Mouse (Mus musculus) spleen, adult 10 weeks (tissue): ENCODE measurements around the gene Mgl2. TPM values are rescaled to one million over a fixed set of nuclear protein-coding genes. Genes with fewer than 3 reads are reported as not detected.

Experiments
- polyA plus RNA-seq: library from polyadenylated mRNA; stranded (reverse); fragments of 350-450 nt; fragmentation: Illumina TruSeq; extraction: RNeasy Lipid Tissue Mini Kit (QIAGEN cat#74804); gene quantifications from one replicate; pipeline ENCODE4 v1.2.3, GENCODE M21; 2015; ENCODE audit warnings: low replicate concordance; ENCODE audit not compliant: insufficient read depth

Gene Mgl2
- polyA plus RNA-seq: 2.1 TPM

DNA sequence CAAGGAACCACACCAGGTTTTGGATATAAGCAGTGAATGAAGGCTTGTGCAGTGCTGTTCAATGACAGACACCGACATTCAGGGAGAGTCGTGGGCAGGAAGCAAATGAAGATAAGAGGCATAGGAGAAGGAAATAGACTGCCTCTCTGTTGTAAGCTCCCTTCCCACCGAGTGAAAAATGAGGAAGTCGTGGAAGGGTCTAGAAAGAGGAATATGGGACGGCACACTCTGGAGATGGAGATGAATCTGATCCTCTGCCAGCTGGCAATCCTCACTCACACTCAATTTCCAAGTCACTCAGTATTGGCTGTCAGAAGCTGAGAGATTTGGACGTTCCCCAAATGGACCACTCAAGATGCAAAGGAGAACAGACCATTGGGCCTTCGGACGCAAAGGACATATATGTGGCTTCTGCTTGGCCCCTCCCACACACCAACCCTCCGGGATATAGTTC, at the start of gene Mgl2:
Gene Mgl2 (plus strand): TSS at position 404 of the 454 bp plus-strand sequence.

DNA sequence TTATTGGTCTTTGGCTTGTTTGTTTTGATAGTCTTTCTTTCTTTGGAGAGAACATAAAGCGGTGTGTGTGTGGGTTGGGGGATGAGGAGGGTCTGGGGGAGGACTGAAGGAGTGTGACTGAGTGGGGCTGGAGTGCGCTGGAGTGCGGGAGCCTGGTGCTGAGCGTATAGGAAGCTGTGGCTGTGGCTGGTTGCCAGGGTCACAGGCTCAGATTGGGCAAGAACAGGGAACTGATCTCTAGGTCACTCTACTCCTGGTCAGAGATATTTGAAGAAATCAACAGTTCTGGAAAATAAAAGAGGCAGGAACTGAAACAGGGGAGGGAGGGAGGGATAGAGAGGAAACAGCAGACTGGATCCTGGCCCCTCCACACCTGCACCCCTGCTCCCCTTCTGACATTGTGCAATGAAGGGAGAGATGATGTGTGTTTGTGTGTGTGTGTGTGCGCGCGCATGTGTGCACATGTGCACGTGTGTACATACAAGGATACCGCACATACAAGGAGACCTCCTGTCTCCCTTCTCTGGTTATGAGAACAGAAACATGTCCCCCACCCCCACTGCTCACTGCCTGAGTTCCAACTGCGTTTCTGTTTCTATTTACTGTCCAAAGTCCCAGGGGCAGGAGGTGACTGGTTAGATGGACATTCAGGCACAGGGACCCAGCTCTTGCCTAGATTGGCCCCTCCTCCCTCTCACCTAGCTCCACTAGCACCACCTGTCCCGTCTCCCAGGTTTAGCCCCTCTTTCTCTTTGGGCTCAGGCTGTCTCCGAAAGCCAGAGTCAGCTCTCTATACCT, 37.9 kb upstream of the Mgl2 start, which contains the start of gene Asgr2:
Gene Asgr2 (plus strand): TSS at position 659 of the 798 bp plus-strand sequence.

DNA sequence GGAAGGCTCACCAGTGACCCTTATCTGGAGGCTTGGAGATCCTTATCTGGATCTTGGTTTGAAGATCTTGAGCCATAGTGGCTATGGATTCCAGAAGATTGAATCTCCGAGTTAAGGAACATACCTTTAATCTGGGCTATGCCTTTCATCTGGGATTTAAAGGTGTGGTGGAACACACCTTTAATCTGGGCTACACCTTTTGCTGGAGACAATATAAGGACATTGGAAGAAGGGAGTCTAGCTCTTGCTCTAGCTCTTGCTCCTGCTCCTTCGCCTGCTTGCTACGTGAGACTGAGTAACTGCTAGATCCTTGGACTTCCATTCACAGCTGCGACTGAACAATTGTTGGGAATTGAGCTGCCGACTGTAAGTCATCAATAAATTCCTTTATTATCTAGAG, 25.8 kb downstream of the Mgl2 start, which contains the start of gene Clec10a:
Gene Clec10a (plus strand): TSS at position 301 of the 400 bp plus-strand sequence.

Other genes starting within 250 kb of the Mgl2 start
- 4.5 TPM for gene Kctd11, start 248.9 kb upstream of the Mgl2 start, polyA plus RNA-seq
- 190 TPM for gene Acap1, start 234.8 kb upstream of the Mgl2 start, polyA plus RNA-seq
- 3.1 TPM for gene 2810408A11Rik, start 229.3 kb upstream of the Mgl2 start, polyA plus RNA-seq
- 19.6 TPM for gene Neurl4, start 229.3 kb upstream of the Mgl2 start, polyA plus RNA-seq
- 80.2 TPM for gene Gps2, start 216.4 kb upstream of the Mgl2 start, polyA plus RNA-seq
- 389 TPM for gene Eif5a, start 208.4 kb upstream of the Mgl2 start, polyA plus RNA-seq
- 0.41 TPM for gene Ybx2, start 194.5 kb upstream of the Mgl2 start, polyA plus RNA-seq
- gene Slc2a4, start 182.1 kb upstream of the Mgl2 start, polyA plus RNA-seq: 1.2 TPM
- 0.72 TPM for gene Cldn7, start 165.6 kb upstream of the Mgl2 start, polyA plus RNA-seq
- 106 TPM for gene Ctdnep1, start 149.2 kb upstream of the Mgl2 start, polyA plus RNA-seq
- 46.5 TPM for gene Elp5, start 147.8 kb upstream of the Mgl2 start, polyA plus RNA-seq
- gene Gabarap, start 139.2 kb upstream of the Mgl2 start, polyA plus RNA-seq: 492 TPM
- 67.0 TPM for gene Phf23, start 134.6 kb upstream of the Mgl2 start, polyA plus RNA-seq
- 9.8 TPM for gene Dvl2, start 129.7 kb upstream of the Mgl2 start, polyA plus RNA-seq
- gene Acadvl, start 114.9 kb upstream of the Mgl2 start, polyA plus RNA-seq: 41.9 TPM
- gene Dlg4, start 113.4 kb upstream of the Mgl2 start, polyA plus RNA-seq: 9.5 TPM
- gene Asgr1, start 76.2 kb upstream of the Mgl2 start, polyA plus RNA-seq: not detected
- gene Asgr2, start 37.7 kb upstream of the Mgl2 start, polyA plus RNA-seq: 0.68 TPM
- gene Clec10a, start 25.9 kb downstream of the Mgl2 start, polyA plus RNA-seq: 10.4 TPM
- not detected for gene Slc16a11, start 82.4 kb downstream of the Mgl2 start, polyA plus RNA-seq
- 4.4 TPM for gene Slc16a13, start 90.7 kb downstream of the Mgl2 start, polyA plus RNA-seq
- gene Bcl6b, start 99.5 kb downstream of the Mgl2 start, polyA plus RNA-seq: 6.9 TPM
- 38.9 TPM for gene 0610010K14Rik, start 107.6 kb downstream of the Mgl2 start, polyA plus RNA-seq
- gene Gm21988, start 109.5 kb downstream of the Mgl2 start, polyA plus RNA-seq: 2.0 TPM
- gene Rnasek, start 109.5 kb downstream of the Mgl2 start, polyA plus RNA-seq: 43.9 TPM
- 8.8 TPM for gene Alox12, start 125.0 kb downstream of the Mgl2 start, polyA plus RNA-seq
- gene Alox12e, start 192.3 kb downstream of the Mgl2 start, polyA plus RNA-seq: not detected
- 0.58 TPM for gene Alox15, start 221.7 kb downstream of the Mgl2 start, polyA plus RNA-seq